Mouse (Mus musculus): Measurements from ENCODE around the gene 9130019O22Rik. TPM values are rescaled to one million over a fixed set of nuclear protein-coding genes. Genes with fewer than 3 reads are reported as not detected.

The 9130019O22Rik gene
- polyA plus RNA-seq, 1 experiment from 2014 or later = 4.4 TPM

Other genes starting within 250 kb of the 9130019O22Rik start
- 0.08 and 2.8 TPM in 2 replicates for gene Spn, start 249.3 kb downstream of the 9130019O22Rik start, polyA plus RNA-seq (2015; fragmentation: Nextera tagmentation; extraction: Ambion mirVana)
- 64.2 and 65.8 TPM in 2 replicates for gene Cd2bp2, start 191.1 kb downstream of the 9130019O22Rik start, polyA plus RNA-seq (2015; fragmentation: Nextera tagmentation; extraction: Ambion mirVana)
- gene Tbc1d10b, start 178.7 kb downstream of the 9130019O22Rik start, polyA plus RNA-seq (2015; fragmentation: Nextera tagmentation; extraction: Ambion mirVana) = 30.0 and 35.6 TPM in 2 replicates
- 42.1 and 72.2 TPM in 2 replicates for gene Mylpf, start 178.3 kb downstream of the 9130019O22Rik start, polyA plus RNA-seq (2015; fragmentation: Nextera tagmentation; extraction: Ambion mirVana)
- gene Zfp553, start 154.1 kb downstream of the 9130019O22Rik start, polyA plus RNA-seq (2015; fragmentation: Nextera tagmentation; extraction: Ambion mirVana) = 47.5 and 48.8 TPM in 2 replicates
- gene Sept1, start 154.0 kb downstream of the 9130019O22Rik start, polyA plus RNA-seq (2015; fragmentation: Nextera tagmentation; extraction: Ambion mirVana) = 15.8 and 40.6 TPM in 2 replicates
- gene Zfp771, start 142.9 kb downstream of the 9130019O22Rik start, polyA plus RNA-seq (2015; fragmentation: Nextera tagmentation; extraction: Ambion mirVana) = 72.3 and 83.5 TPM in 2 replicates
- gene Dctpp1, start 126.5 kb downstream of the 9130019O22Rik start, polyA plus RNA-seq (2015; fragmentation: Nextera tagmentation; extraction: Ambion mirVana) = 128 and 136 TPM in 2 replicates
- gene Sephs2, start 113.1 kb downstream of the 9130019O22Rik start, polyA plus RNA-seq (2015; fragmentation: Nextera tagmentation; extraction: Ambion mirVana) = 67.5 and 73.1 TPM in 2 replicates
- gene Itgal, start 90.9 kb downstream of the 9130019O22Rik start, polyA plus RNA-seq (2015; fragmentation: Nextera tagmentation; extraction: Ambion mirVana) = 0.18 and 5.4 TPM in 2 replicates
- 17.4 and 17.8 TPM in 2 replicates for gene Zfp768, start 41.6 kb downstream of the 9130019O22Rik start, polyA plus RNA-seq (2015; fragmentation: Nextera tagmentation; extraction: Ambion mirVana)
- 8.1 and 8.5 TPM in 2 replicates for gene Zfp747, start 11.1 kb downstream of the 9130019O22Rik start, polyA plus RNA-seq (2015; fragmentation: Nextera tagmentation; extraction: Ambion mirVana)
- 5.0 and 5.2 TPM in 2 replicates for gene E430018J23Rik, start 6.5 kb upstream of the 9130019O22Rik start, polyA plus RNA-seq (2015; fragmentation: Nextera tagmentation; extraction: Ambion mirVana)
- 4.2 and 6.3 TPM in 2 replicates for gene Zfp764, start 19.7 kb upstream of the 9130019O22Rik start, polyA plus RNA-seq (2015; fragmentation: Nextera tagmentation; extraction: Ambion mirVana)
- gene Zfp688, start 34.9 kb upstream of the 9130019O22Rik start, polyA plus RNA-seq (2015; fragmentation: Nextera tagmentation; extraction: Ambion mirVana) = 29.2 and 30.6 TPM in 2 replicates
- 13.4 TPM in 2 replicates for gene Zfp689, start 62.0 kb upstream of the 9130019O22Rik start, polyA plus RNA-seq (2015; fragmentation: Nextera tagmentation; extraction: Ambion mirVana)
- 35.9 and 37.5 TPM in 2 replicates for gene Prr14, start 72.4 kb upstream of the 9130019O22Rik start, polyA plus RNA-seq (2015; fragmentation: Nextera tagmentation; extraction: Ambion mirVana)
- 10.7 and 12.2 TPM in 2 replicates for gene Fbrs, start 92.0 kb upstream of the 9130019O22Rik start, polyA plus RNA-seq (2015; fragmentation: Nextera tagmentation; extraction: Ambion mirVana)
- 46.7 and 48.3 TPM in 2 replicates for gene Srcap, start 124.8 kb upstream of the 9130019O22Rik start, polyA plus RNA-seq (2015; fragmentation: Nextera tagmentation; extraction: Ambion mirVana)
- gene Gm42715, start 132.4 kb upstream of the 9130019O22Rik start, polyA plus RNA-seq (2015; fragmentation: Nextera tagmentation; extraction: Ambion mirVana) = 13.3 and 14.7 TPM in 2 replicates
- gene Tmem265, start 174.2 kb upstream of the 9130019O22Rik start, polyA plus RNA-seq (2015; fragmentation: Nextera tagmentation; extraction: Ambion mirVana) = 6.9 and 7.3 TPM in 2 replicates
- gene Phkg2, start 186.2 kb upstream of the 9130019O22Rik start, polyA plus RNA-seq (2015; fragmentation: Nextera tagmentation; extraction: Ambion mirVana) = 57.4 and 60.6 TPM in 2 replicates
- 7.1 and 7.4 TPM in 2 replicates for gene Ccdc189, start 201.4 kb upstream of the 9130019O22Rik start, polyA plus RNA-seq (2015; fragmentation: Nextera tagmentation; extraction: Ambion mirVana)
- gene Rnf40, start 201.6 kb upstream of the 9130019O22Rik start, polyA plus RNA-seq (2015; fragmentation: Nextera tagmentation; extraction: Ambion mirVana) = 37.9 and 38.5 TPM in 2 replicates
- gene Zfp629, start 228.6 kb upstream of the 9130019O22Rik start, polyA plus RNA-seq (2015; fragmentation: Nextera tagmentation; extraction: Ambion mirVana) = 14.5 and 15.8 TPM in 2 replicates

Measured in neural tube, embryonic 15.5 days (tissue).